Mouse (Mus musculus) MEL (cell line): ENCODE results near the gene 4430402I18Rik.

Experiments
- BHLHE40 ChIP-seq: IDR thresholded peaks from 2 replicates; pipeline ENCODE4 v1.6.1; 2012; ENCODE audit warnings: low read depth, mild to moderate bottlenecking, inconsistent platforms, low read length, improper control_type of control experiment, borderline replicate concordance
- CTCF ChIP-seq, 3 experiments: IDR thresholded peaks in 2 of 3; conservative IDR thresholded peaks in 1 of 3; 2 replicates each; pipeline ENCODE4 v1.5.1; 2011 to 2012; ENCODE audit warnings: low read length in 3 of 3, low read depth in 2 of 3, mild to moderate bottlenecking in 2 of 3, improper control_type of control experiment in 1 of 3, inconsistent platforms in 1 of 3, mixed read lengths in 1 of 3, moderate library complexity in 1 of 3; ENCODE audit not compliant: control insufficient read depth in 1 of 3, insufficient read depth in 1 of 3, poor library complexity in 1 of 3, severe bottlenecking in 1 of 3
- ELF1 ChIP-seq: IDR thresholded peaks from 2 replicates; pipeline ENCODE4 v1.6.1; 2014; ENCODE audit warnings: low read depth, mild to moderate bottlenecking, inconsistent platforms, low read length, improper control_type of control experiment, moderate library complexity
- EP300 ChIP-seq, 2 experiments: IDR thresholded peaks; 2 replicates each; pipeline ENCODE4 v1.6.1; 2011; ENCODE audit warnings: improper control_type of control experiment in 2 of 2, low read length in 2 of 2, low read depth in 1 of 2, mild to moderate bottlenecking in 1 of 2
- GABPA ChIP-seq: IDR thresholded peaks from 2 replicates; pipeline ENCODE4 v1.6.1; 2012; ENCODE audit warnings: low read depth, mild to moderate bottlenecking, inconsistent platforms, low read length, improper control_type of control experiment, moderate library complexity
- KAT2A ChIP-seq: conservative IDR thresholded peaks from 2 replicates; pipeline ENCODE4 v1.6.1; 2012; ENCODE audit warnings: low read depth, low read length, improper control_type of control experiment, inconsistent platforms
- MEF2A ChIP-seq: IDR thresholded peaks from 2 replicates; pipeline ENCODE4 v1.6.1; 2014; ENCODE audit warnings: low read depth, mild to moderate bottlenecking, inconsistent platforms, low read length, improper control_type of control experiment; ENCODE audit not compliant: poor library complexity, insufficient replicate concordance, severe bottlenecking; ENCODE audit errors: extremely low read depth
- POLR2A ChIP-seq, 2 experiments: IDR thresholded peaks; 2 replicates each; pipeline ENCODE4 v1.6.1; 2011 to 2012; ENCODE audit warnings: low read length in 2 of 2, mild to moderate bottlenecking in 2 of 2, control low read depth in 1 of 2, improper control_type of control experiment in 1 of 2, low read depth in 1 of 2, moderate library complexity in 1 of 2; ENCODE audit not compliant: control insufficient read depth in 1 of 2, insufficient read depth in 1 of 2, poor library complexity in 1 of 2
- SMC3 ChIP-seq: IDR thresholded peaks from 2 replicates; pipeline ENCODE4 v1.6.1; 2011; ENCODE audit warnings: low read depth, low read length, improper control_type of control experiment
- TAL1 ChIP-seq: IDR thresholded peaks from 2 replicates; pipeline ENCODE4 v1.6.1; 2012; ENCODE audit warnings: mild to moderate bottlenecking, inconsistent platforms, low read length, moderate library complexity, mixed read lengths
- TCF12 ChIP-seq: IDR thresholded peaks from 2 replicates; pipeline ENCODE4 v1.6.1; 2014; ENCODE audit warnings: low read depth, mild to moderate bottlenecking, inconsistent platforms, low read length, improper control_type of control experiment, moderate library complexity
- USF1 ChIP-seq: IDR thresholded peaks from 2 replicates; pipeline ENCODE4 v1.6.1; 2014; ENCODE audit warnings: low read depth, mild to moderate bottlenecking, inconsistent platforms, low read length, improper control_type of control experiment, moderate library complexity

DNA sequence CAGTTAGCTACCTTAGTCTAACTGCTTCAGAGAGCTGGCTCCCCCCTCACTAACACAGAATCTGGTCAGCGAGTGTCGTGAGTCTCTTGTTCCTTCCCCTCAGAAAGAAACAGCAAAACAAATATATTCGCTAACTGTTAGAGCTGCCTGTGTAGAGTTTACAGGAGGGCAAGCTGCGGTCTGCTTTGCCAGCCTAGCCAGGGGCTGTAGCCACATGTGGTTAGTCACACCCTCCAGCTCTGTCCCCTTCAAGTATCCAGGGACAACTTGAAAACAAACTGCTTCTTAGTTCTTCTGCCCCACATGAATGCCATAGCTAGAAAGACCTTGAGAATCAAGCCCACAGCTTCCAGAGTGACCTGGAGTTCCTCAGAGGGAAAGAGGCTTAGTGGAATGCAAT is 26.3 kb downstream of the 4430402I18Rik start:
- TF ChIP-seq MEF2A (no peak), CTCF (IDR thresholded peaks at IDR 0.05 in 2 of 3, conservative IDR thresholded peaks at IDR 0.05 in 1 of 3; ENCODE audit: control insufficient read depth in 1 of 3, insufficient read depth in 1 of 3, low read depth in 2 of 3, low read length in 3 of 3, poor library complexity in 1 of 3, severe bottlenecking in 1 of 3) (no peak), EP300 (IDR thresholded peaks at IDR 0.05; ENCODE audit: low read depth in 1 of 2, low read length in 2 of 2) (no peak), USF1 (no peak), TAL1 (no peak), TCF12 (no peak), POLR2A (IDR thresholded peaks at IDR 0.05; ENCODE audit: control insufficient read depth in 1 of 2, insufficient read depth in 1 of 2, low read depth in 1 of 2, low read length in 2 of 2, poor library complexity in 1 of 2) (no peak), GABPA (no peak), ELF1 (no peak), KAT2A (no peak), SMC3 (no peak), BHLHE40 (no peak)
